Mouse (Mus musculus): Measurements from ENCODE around the gene Pnpla7. TPM values are rescaled to one million over a fixed set of nuclear protein-coding genes. Genes with fewer than 3 reads are reported as not detected.

The Pnpla7 gene
- total RNA-seq (2014; rRNA removed) (5.0 TPM in 2 replicates), polyA plus RNA-seq (2015; fragmentation: Nextera tagmentation; extraction: Ambion mirVana) (2.7 and 3.1 TPM in 2 replicates)

GRCm38 (mm10) chr2:24975704-24976297, at the start of gene Pnpla7:
Gene Pnpla7 (plus strand): TSS chr2:24976033.
- Histone ChIP-seq H3K27me3 (ENCODE audit: insufficient read depth, low read length) (no peaks in the 10 kb centered on the region), H3K27ac (ENCODE audit: low read depth, low read length) (peak within 1 kb of the TSS; percentile 85), H3K9me3 (ENCODE audit: low read length) (no peaks in the 10 kb centered on the region), H3K9ac (peak within 1 kb of the TSS; percentile 84), H3K4me1 (ENCODE audit: insufficient read depth) (peaks cover 9% of the 10 kb centered on the region; the same call in 1 of the 2 replicates), H3K4me3 (ENCODE audit: low read depth, low read length) (peak within 1 kb of the TSS; percentile 81), H3K36me3 (ENCODE audit: insufficient read depth) (peaks cover 18% of the 10 kb centered on the region), H3K4me2 (ENCODE audit: low read depth) (peak within 1 kb of the TSS; percentile 95)
- peak; percentile 50 for DNase-seq
- ATAC-seq = peak; percentile 1
- under 1% methylated on average over 16 of the region's 16 CpGs for WGBS
- no peak for TF ChIP-seq CTCF (IDR thresholded peaks at IDR 0.05; ENCODE audit: low read depth)

- no peak for TF ChIP-seq CTCF (IDR thresholded peaks at IDR 0.05; ENCODE audit: low read depth)
- ATAC-seq (no peak), DNase-seq (no peak)
- no peaks in the 10 kb centered on the region for H3K27me3 ChIP-seq (ENCODE audit: insufficient read depth, low read length)
- no peak overlapping the region for H3K4me2 ChIP-seq (ENCODE audit: low read depth)
- 83% methylated on average over 9 of the region's 9 CpGs for WGBS
- no peak overlapping the region for H3K9ac ChIP-seq
- H3K36me3 ChIP-seq (ENCODE audit: insufficient read depth) = peaks cover 6% of the 10 kb centered on the region; the same call in 1 of the 2 replicates
- H3K4me3 ChIP-seq (ENCODE audit: low read depth, low read length) = no peak overlapping the region
- no peaks in the 10 kb centered on the region for H3K9me3 ChIP-seq (ENCODE audit: low read length)
- H3K4me1 ChIP-seq (ENCODE audit: insufficient read depth) = no peaks in the 10 kb centered on the region
- no peak overlapping the region for H3K27ac ChIP-seq (ENCODE audit: low read depth, low read length)
These were observed 49.4 kb upstream of the Pnpla7 start for GRCm38 (mm10) chr2:24926345-24926964.

- no peak overlapping the region for H3K9ac ChIP-seq
- peaks cover 6% of the 10 kb centered on the region; the same call in 1 of the 2 replicates for H3K36me3 ChIP-seq (ENCODE audit: insufficient read depth)
- H3K4me1 ChIP-seq (ENCODE audit: insufficient read depth) = no peaks in the 10 kb centered on the region
- DNase-seq = no peak
- H3K4me3 ChIP-seq (ENCODE audit: low read depth, low read length) = no peak overlapping the region
- H3K4me2 ChIP-seq (ENCODE audit: low read depth) = no peak overlapping the region
- ATAC-seq = no peak
- H3K27ac ChIP-seq (ENCODE audit: low read depth, low read length) = no peak overlapping the region
- TF ChIP-seq CTCF (IDR thresholded peaks at IDR 0.05; ENCODE audit: low read depth) = no peak
- no peaks in the 10 kb centered on the region for H3K9me3 ChIP-seq (ENCODE audit: low read length)
- WGBS = 74% methylated on average over 7 of the region's 7 CpGs
- no peaks in the 10 kb centered on the region for H3K27me3 ChIP-seq (ENCODE audit: insufficient read depth, low read length)
These were observed 48.9 kb upstream of the Pnpla7 start for GRCm38 (mm10) chr2:24926965-24927358.

GRCm38 (mm10) chr2:24927810-24928479, 47.9 kb upstream of the Pnpla7 start:
- Histone ChIP-seq H3K27me3 (ENCODE audit: insufficient read depth, low read length) (no peaks in the 10 kb centered on the region), H3K4me3 (ENCODE audit: low read depth, low read length) (no peak overlapping the region), H3K4me1 (ENCODE audit: insufficient read depth) (no peaks in the 10 kb centered on the region), H3K36me3 (ENCODE audit: insufficient read depth) (peaks cover 6% of the 10 kb centered on the region; the same call in 1 of the 2 replicates), H3K4me2 (ENCODE audit: low read depth) (no peak overlapping the region), H3K9ac (no peak overlapping the region), H3K27ac (ENCODE audit: low read depth, low read length) (no peak overlapping the region), H3K9me3 (ENCODE audit: low read length) (no peaks in the 10 kb centered on the region)
- no peak for TF ChIP-seq CTCF (IDR thresholded peaks at IDR 0.05; ENCODE audit: low read depth)
- DNase-seq (no peak), ATAC-seq (no peak)
- 69% methylated on average over 4 of the region's 4 CpGs for WGBS

GRCm38 (mm10) chr2:24929119-24929518, 46.7 kb upstream of the Pnpla7 start:
- H3K4me2 ChIP-seq (ENCODE audit: low read depth) = no peak overlapping the region
- H3K4me3 ChIP-seq (ENCODE audit: low read depth, low read length) = no peak overlapping the region
- H3K36me3 ChIP-seq (ENCODE audit: insufficient read depth) = peaks cover 6% of the 10 kb centered on the region; the same call in 1 of the 2 replicates
- no peak overlapping the region for H3K27ac ChIP-seq (ENCODE audit: low read depth, low read length)
- H3K27me3 ChIP-seq (ENCODE audit: insufficient read depth, low read length) = no peaks in the 10 kb centered on the region
- 65% methylated on average over 2 of the region's 2 CpGs for WGBS
- H3K4me1 ChIP-seq (ENCODE audit: insufficient read depth) = peaks cover 9% of the 10 kb centered on the region; the same call in 1 of the 2 replicates
- no peak for ATAC-seq
- H3K9ac ChIP-seq = no peak overlapping the region
- no peaks in the 10 kb centered on the region for H3K9me3 ChIP-seq (ENCODE audit: low read length)
- DNase-seq = no peak
- no peak for TF ChIP-seq CTCF (IDR thresholded peaks at IDR 0.05; ENCODE audit: low read depth)

GRCm38 (mm10) chr2:24929593-24929992, 46.2 kb upstream of the Pnpla7 start:
- H3K4me2 ChIP-seq (ENCODE audit: low read depth) = no peak overlapping the region
- no peaks in the 10 kb centered on the region for H3K27me3 ChIP-seq (ENCODE audit: insufficient read depth, low read length)
- H3K4me1 ChIP-seq (ENCODE audit: insufficient read depth) = peaks cover 11% of the 10 kb centered on the region; the same call in 1 of the 2 replicates
- no peak overlapping the region for H3K4me3 ChIP-seq (ENCODE audit: low read depth, low read length)
- DNase-seq = no peak
- no peak for ATAC-seq
- H3K36me3 ChIP-seq (ENCODE audit: insufficient read depth) = peaks cover 6% of the 10 kb centered on the region; the same call in 1 of the 2 replicates
- H3K9me3 ChIP-seq (ENCODE audit: low read length) = no peaks in the 10 kb centered on the region
- WGBS = 96% methylated on average over 5 of the region's 5 CpGs
- TF ChIP-seq CTCF (IDR thresholded peaks at IDR 0.05; ENCODE audit: low read depth) = no peak
- H3K9ac ChIP-seq = no peak overlapping the region
- no peak overlapping the region for H3K27ac ChIP-seq (ENCODE audit: low read depth, low read length)
